25 mouse cellular contexts compared by ENCODE assay signal in the genomic region with DNA sequence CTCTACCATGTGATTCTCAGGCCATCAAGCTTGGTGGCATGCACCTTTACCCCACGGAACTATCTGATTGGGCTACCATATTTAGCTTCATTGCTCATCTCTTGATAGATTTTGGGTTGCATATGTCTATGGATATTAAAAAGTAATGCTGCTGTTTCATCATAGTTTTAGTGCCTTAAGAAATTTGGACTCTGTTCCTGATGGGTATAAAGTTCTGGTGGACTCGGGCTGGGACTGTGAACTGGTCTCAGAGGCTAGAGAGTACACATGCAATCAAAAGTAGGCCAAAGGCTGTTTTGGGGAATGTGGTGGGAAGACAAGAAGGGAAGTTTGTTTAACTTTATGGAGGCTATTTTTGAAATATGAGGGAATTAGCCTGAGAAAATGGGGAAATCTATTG. TPM values are rescaled to one million over a fixed set of nuclear protein-coding genes. Genes with fewer than 3 reads are reported as not detected.
DNase-seq lines count a peak whose midpoint lies in the region; ATAC-seq and TF ChIP-seq lines count a peak whose summit lies in the region.
"Had no signal": no experiment of that assay in that cellular context is flagged by ENCODE, and none has a peak within 500 bp of the region (broad histone marks: within the 10 kb centered on the region; RNA-seq: fewer than 3 reads in every experiment).

No protein-coding gene starts in this region.

- no peak for TF ChIP-seq POLR2A in kidney, adult 2 months (IDR thresholded peaks at IDR 0.05; ENCODE audit: low read depth, low read length)
- no peak for TF ChIP-seq POLR2A in embryonic fibroblast, embryonic 13.5 days (IDR thresholded peaks at IDR 0.05; ENCODE audit: low read depth, low read length)

- H3K4me1 ChIP-seq in kidney, adult 2 months (ENCODE audit: control insufficient read depth, insufficient read depth, low read length) = peaks cover 2% of the 10 kb centered on the region; the same call in 1 of the 2 replicates
- peaks cover 13% of the 10 kb centered on the region for H3K4me1 ChIP-seq in liver, embryonic 15.5 days (replicated peaks)
- peaks cover 9% of the 10 kb centered on the region for H3K4me1 ChIP-seq in embryonic fibroblast, embryonic 13.5 days (ENCODE audit: control insufficient read depth, insufficient read depth, low read length)
- no peaks in the 10 kb centered on the region; the same call in 1 of the 2 replicates for H3K4me1 ChIP-seq in intestine, embryonic 15.5 days (replicated peaks)
- H3K4me1 ChIP-seq: forebrain, embryonic 10.5 days; forebrain, embryonic 13.5 days; hindbrain, embryonic 10.5 days; hindbrain, embryonic 13.5 days had no signal

- H3K4me3 ChIP-seq in kidney, adult 2 months (ENCODE audit: insufficient read depth, low read depth, low read length) = no peak overlapping the region
- no peak overlapping the region for H3K4me3 ChIP-seq in liver, embryonic 15.5 days (replicated peaks)
- H3K4me3 ChIP-seq in embryonic fibroblast, embryonic 13.5 days (ENCODE audit: insufficient read depth, low read length) = no peak overlapping the region
- no peak overlapping the region for H3K4me3 ChIP-seq in intestine, embryonic 15.5 days (replicated peaks)
- H3K4me3 ChIP-seq: embryonic facial prominence, embryonic 10.5 days; embryonic facial prominence, embryonic 13.5 days; forebrain, embryonic 10.5 days; forebrain, embryonic 13.5 days; hindbrain, embryonic 10.5 days; hindbrain, embryonic 13.5 days had no signal

- H3K36me3 ChIP-seq in kidney, adult 2 months (ENCODE audit: control insufficient read depth, insufficient read depth, low read length) = no peaks in the 10 kb centered on the region
- H3K36me3 ChIP-seq in liver, embryonic 15.5 days (replicated peaks) = no peaks in the 10 kb centered on the region
- H3K36me3 ChIP-seq in intestine, embryonic 15.5 days = no peaks in the 10 kb centered on the region
- H3K36me3 ChIP-seq: embryonic facial prominence, embryonic 10.5 days; embryonic facial prominence, embryonic 13.5 days; forebrain, embryonic 10.5 days; hindbrain, embryonic 10.5 days; hindbrain, embryonic 13.5 days had no signal

- H3K9ac ChIP-seq in liver, embryonic 15.5 days = no peak overlapping the region
- H3K9ac ChIP-seq in intestine, embryonic 15.5 days = no peak overlapping the region
- H3K9ac ChIP-seq: embryonic facial prominence, embryonic 13.5 days; forebrain, embryonic 13.5 days; hindbrain, embryonic 13.5 days had no signal

- 73% methylated on average over 2 of the region's 2 CpGs for WGBS in kidney, adult 2 months
- WGBS in liver, embryonic 15.5 days (ENCODE audit: insufficient replicate concordance) = 70% methylated on average over 2 of the region's 2 CpGs
- WGBS in intestine, embryonic 15.5 days = 92% methylated on average over 2 of the region's 2 CpGs

- ATAC-seq in liver, embryonic 15.5 days (ENCODE audit: insufficient read depth) = 0 out of 2 replicates have a peak, but pooled peaks have one; percentile 56
- no peak for ATAC-seq in intestine, embryonic 15.5 days
- ATAC-seq: CD4-positive, CD25-positive, alpha-beta regulatory T cell, adult 4 months; forebrain, embryonic 13.5 days; forebrain, embryonic 16.5 days; hindbrain, embryonic 16.5 days had no signal

- no peaks in the 10 kb centered on the region for H3K27me3 ChIP-seq in kidney, adult 2 months (replicated peaks; ENCODE audit: control insufficient read depth, insufficient read depth, low read length)
- no peaks in the 10 kb centered on the region for H3K27me3 ChIP-seq in liver, embryonic 15.5 days
- H3K27me3 ChIP-seq in intestine, embryonic 15.5 days (replicated peaks) = no peaks in the 10 kb centered on the region
- H3K27me3 ChIP-seq: embryonic facial prominence, embryonic 13.5 days; forebrain, embryonic 13.5 days; hindbrain, embryonic 13.5 days had no signal

- peak; percentile 28 for DNase-seq in kidney, adult 2 months
- DNase-seq in kidney, postnatal 4 days = no peak
- DNase-seq in liver = no peak
- DNase-seq: adrenal gland, adult 8-10 months; adrenal gland, postnatal 36 days; cerebellum, adult 11 months; cerebellum, adult 2 months; cerebellum, adult 9-11 months; cerebellum, postnatal 25 days; gastrocnemius, postnatal 10 days; gastrocnemius, postnatal 36 days; heart, postnatal 36 days had no signal

- H3K4me2 ChIP-seq in liver, embryonic 15.5 days = no peak overlapping the region
- H3K4me2 ChIP-seq in intestine, embryonic 15.5 days (replicated peaks) = no peak overlapping the region
- H3K4me2 ChIP-seq: embryonic facial prominence, embryonic 13.5 days; forebrain, embryonic 13.5 days; heart, embryonic 11.5 days; hindbrain, embryonic 13.5 days had no signal

- no peak overlapping the region for H3K27ac ChIP-seq in kidney, adult 2 months (ENCODE audit: insufficient read depth, low read depth, low read length)
- no peak overlapping the region for H3K27ac ChIP-seq in liver, embryonic 15.5 days (replicated peaks)
- H3K27ac ChIP-seq in embryonic fibroblast, embryonic 13.5 days (ENCODE audit: insufficient read depth, low read length) = peak overlapping the region; percentile 34; the same call in 1 of the 2 replicates
- H3K27ac ChIP-seq in intestine, embryonic 15.5 days = no peak overlapping the region
- H3K27ac ChIP-seq: embryonic facial prominence, embryonic 10.5 days; embryonic facial prominence, embryonic 13.5 days; forebrain, embryonic 10.5 days; forebrain, embryonic 13.5 days; hindbrain, embryonic 10.5 days; hindbrain, embryonic 13.5 days had no signal

- no peaks in the 10 kb centered on the region for H3K9me3 ChIP-seq in liver, embryonic 15.5 days (replicated peaks)
- no peaks in the 10 kb centered on the region for H3K9me3 ChIP-seq in intestine, embryonic 15.5 days
- H3K9me3 ChIP-seq: embryonic facial prominence, embryonic 10.5 days; embryonic facial prominence, embryonic 13.5 days; forebrain, embryonic 10.5 days; forebrain, embryonic 13.5 days; hindbrain, embryonic 10.5 days; hindbrain, embryonic 13.5 days had no signal

- TF ChIP-seq CTCF in kidney, adult 2 months (conservative IDR thresholded peaks at IDR 0.05; ENCODE audit: insufficient read depth, insufficient read length, low read depth, low read length) = no peak
- TF ChIP-seq CTCF in embryonic fibroblast, embryonic 13.5 days (IDR thresholded peaks at IDR 0.05; ENCODE audit: borderline replicate concordance, insufficient read depth, low read length) = no peak

RNA-seq across cellular contexts. Expression of a gene that starts 16.1 kb away (rescaled TPM):
- 30.6 and 33.1 TPM in 2 replicates for polyA plus RNA-seq in kidney, adult 2 months (2012; rRNA removed)
- 17.0 and 18.0 TPM in 2 replicates for polyA plus RNA-seq in liver, embryonic 15.5 days (2015; fragmentation: Nextera tagmentation; extraction: Ambion mirVana)
- polyA plus RNA-seq in embryonic fibroblast, embryonic 13.5 days (2011; ENCODE audit: insufficient read length, low read depth, missing spikeins) = 494 and 636 TPM in 2 replicates
- 56.9 and 59.2 TPM in 2 replicates for polyA plus RNA-seq in intestine, embryonic 15.5 days (2015; fragmentation: Nextera tagmentation; extraction: Ambion mirVana)
